Comparison of ENCODE assay signal across 8 mouse cellular contexts in the genomic region with DNA sequence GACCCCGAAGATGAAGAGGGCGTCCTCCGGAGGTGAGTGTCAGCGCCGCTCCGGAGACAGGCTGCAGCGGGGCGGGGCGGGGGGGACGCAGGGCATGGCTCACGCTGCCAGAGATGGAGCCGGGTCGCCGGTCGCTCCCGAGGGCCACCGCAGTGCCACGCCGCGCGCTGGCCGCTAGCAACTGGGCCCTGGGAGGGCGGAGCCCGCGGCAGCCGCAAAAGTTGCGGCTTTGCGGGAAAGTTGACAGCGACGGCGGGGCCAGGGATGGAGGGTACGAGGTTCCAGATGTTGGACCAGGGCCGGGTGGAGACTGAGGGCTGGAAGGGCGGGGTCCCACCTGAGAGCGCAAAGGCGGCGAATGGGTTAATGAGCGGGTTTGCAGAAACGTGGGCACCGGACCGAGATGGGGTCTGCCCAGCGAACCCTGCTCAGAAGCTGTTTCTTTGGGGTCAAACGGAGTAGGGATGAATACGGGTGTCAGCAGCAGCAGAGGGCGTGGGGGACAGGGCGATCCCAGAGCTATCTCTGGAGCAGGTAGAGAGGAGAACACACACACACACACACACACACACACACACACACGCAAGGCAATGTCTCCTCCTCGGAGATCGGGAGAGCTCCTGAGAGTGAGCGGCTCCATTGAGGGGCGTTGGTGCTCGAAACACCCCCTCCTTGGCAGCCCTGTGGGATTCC. TPM values are rescaled to one million over a fixed set of nuclear protein-coding genes. Genes with fewer than 3 reads are reported as not detected.
DNase-seq lines count a peak whose midpoint lies in the region; ATAC-seq and TF ChIP-seq lines count a peak whose summit lies in the region.

No protein-coding gene starts in this region.

- peaks cover 29% of the 10 kb centered on the region for H3K4me1 ChIP-seq in hindbrain, embryonic 16.5 days (ENCODE audit: control insufficient read depth, insufficient read depth, low read depth, low read length)
- peaks cover 13% of the 10 kb centered on the region for H3K4me1 ChIP-seq in midbrain, postnatal 0 days (ENCODE audit: insufficient read depth, low read length)

- intact Hi-C loops in gastrocnemius, adult 2 months (cut with DNase I) = loop anchor here (1.0 kb wide), 1 partner anchor 44 kb away; no protein-coding TSS in a partner anchor

- 1% methylated on average over 44 of the region's 52 CpGs for WGBS in hindbrain, embryonic 16.5 days
- 1% methylated on average over 51 of the region's 52 CpGs for WGBS in midbrain, postnatal 0 days

- H3K9ac ChIP-seq in hindbrain, embryonic 16.5 days (ENCODE audit: low read depth, low read length) = peak overlapping the region; percentile 84
- H3K9ac ChIP-seq in midbrain, postnatal 0 days (replicated peaks; ENCODE audit: low read length, poor library complexity, severe bottlenecking) = peak overlapping the region; percentile 84

- H3K9me3 ChIP-seq in hindbrain, embryonic 16.5 days (ENCODE audit: control insufficient read depth, low read length) = no peaks in the 10 kb centered on the region
- no peaks in the 10 kb centered on the region for H3K9me3 ChIP-seq in midbrain, postnatal 0 days (ENCODE audit: low read length)

- H3K27me3 ChIP-seq in hindbrain, embryonic 16.5 days (replicated peaks; ENCODE audit: control insufficient read depth, insufficient read depth, low read length) = no peaks in the 10 kb centered on the region; the same call in 1 of the 2 replicates
- no peaks in the 10 kb centered on the region for H3K27me3 ChIP-seq in midbrain, postnatal 0 days (ENCODE audit: insufficient read depth, low read length)

- peak; percentile 43 for ATAC-seq in hindbrain, embryonic 16.5 days
- peak; percentile 29 for ATAC-seq in midbrain, postnatal 0 days (ENCODE audit: low FRiP score)

- no peaks in the 10 kb centered on the region for H3K36me3 ChIP-seq in hindbrain, embryonic 16.5 days (ENCODE audit: control insufficient read depth, insufficient read depth, low read length)
- H3K36me3 ChIP-seq in midbrain, postnatal 0 days (ENCODE audit: insufficient read depth, low read length) = peaks cover under 1% of the 10 kb centered on the region; the same call in 1 of the 2 replicates

- no peak overlapping the region for H3K27ac ChIP-seq in gastrocnemius, adult 2 months
- peak overlapping the region; percentile 80 for H3K27ac ChIP-seq in hindbrain, embryonic 16.5 days (ENCODE audit: low read depth, low read length)
- peak overlapping the region; percentile 89 for H3K27ac ChIP-seq in midbrain, postnatal 0 days (ENCODE audit: low read depth, low read length)

- TF ChIP-seq CTCF in gastrocnemius, adult 2 months (IDR thresholded peaks at IDR 0.05) = no peak
- TF ChIP-seq CTCF in midbrain, postnatal 0 days (IDR thresholded peaks at IDR 0.05) = no peak

- H3K4me2 ChIP-seq in hindbrain, embryonic 16.5 days (ENCODE audit: low read length) = peak overlapping the region; percentile 87
- peak overlapping the region; percentile 82 for H3K4me2 ChIP-seq in midbrain, postnatal 0 days (ENCODE audit: low read depth, low read length, poor library complexity, severe bottlenecking)

- DNase-seq in gastrocnemius, adult 2 months = peak; percentile 33
- DNase-seq in gastrocnemius, postnatal 4 days (ENCODE audit: low spot score in 2 of 2) = no peak
- DNase-seq in thymus, postnatal 4 days = peak; percentile 55
- DNase-seq in thymus, postnatal 36 days = no peak
- no peak for DNase-seq in midbrain, postnatal 0 days (ENCODE audit: low spot score)
- no peak for DNase-seq in yolk sac, embryonic 10.5 days (ENCODE audit: low spot score)
- no peak for DNase-seq in ovary, postnatal 36 days (ENCODE audit: low spot score)

- peak overlapping the region; percentile 75 for H3K4me3 ChIP-seq in gastrocnemius, adult 2 months
- peak overlapping the region; percentile 63 for H3K4me3 ChIP-seq in hindbrain, embryonic 16.5 days (ENCODE audit: low read length)
- peak overlapping the region; percentile 80 for H3K4me3 ChIP-seq in midbrain, postnatal 0 days (ENCODE audit: low read depth, low read length)

RNA-seq across cellular contexts. Expression of gene Rtn4r, which starts 0.6 kb away (rescaled TPM):
- total RNA-seq in gastrocnemius, adult 2 months (2021) = not detected
- total RNA-seq in gastrocnemius, postnatal 4 days (2021) = 1 to 10 TPM; 1.2 to 1.4 TPM
- polyA plus RNA-seq in hindbrain, embryonic 16.5 days (2015; fragmentation: Nextera tagmentation; extraction: Ambion mirVana) = 15.6 and 24.3 TPM in 2 replicates
- 39.6 and 71.7 TPM in 2 replicates for total RNA-seq in midbrain, postnatal 0 days (2014; rRNA removed)
- 32.3 and 36.2 TPM in 2 replicates for polyA plus RNA-seq in midbrain, postnatal 0 days (2015; fragmentation: Nextera tagmentation; extraction: Ambion mirVana)

RNA-seq across cellular contexts. Expression of gene Prodh, which starts 38.0 kb away (rescaled TPM):
- 10 to 100 TPM; 11.0 to 18.9 TPM for total RNA-seq in gastrocnemius, adult 2 months (2021)
- total RNA-seq in gastrocnemius, postnatal 4 days (2021) = 1 to 10 TPM; 3.1 to 3.7 TPM
- polyA plus RNA-seq in hindbrain, embryonic 16.5 days (2015; fragmentation: Nextera tagmentation; extraction: Ambion mirVana) = 5.7 and 6.8 TPM in 2 replicates
- 11.1 and 14.8 TPM in 2 replicates for total RNA-seq in midbrain, postnatal 0 days (2014; rRNA removed)
- 5.4 and 6.8 TPM in 2 replicates for polyA plus RNA-seq in midbrain, postnatal 0 days (2015; fragmentation: Nextera tagmentation; extraction: Ambion mirVana)

Comparison
In these comparisons a context has a peak if more than half of its experiments do, and no peak if none do; other contexts are left out.
1. DNase-seq: peak in gastrocnemius, adult 2 months (single experiment) and thymus, postnatal 4 days (single experiment); none in gastrocnemius, postnatal 4 days (0 of 2), thymus, postnatal 36 days (0 of 2), midbrain, postnatal 0 days (single experiment), yolk sac, embryonic 10.5 days (single experiment) and ovary, postnatal 36 days (single experiment).
2. RNA of gene Rtn4r, which starts 0.6 kb away (total RNA-seq): 39.6 to 71.7 TPM in midbrain, postnatal 0 days; 1.2 to 1.4 TPM in gastrocnemius, postnatal 4 days and not detected in gastrocnemius, adult 2 months; every median in the first group is over 10 times any median in the second.
3. Peak in every context shown above with its lines, with median percentiles within 50 percentile points of each other: H3K4me3 ChIP-seq.